Mouse (Mus musculus): Measurements from ENCODE around the gene Prr3.
"Not testable (repeated sequence)": the region's sequence is repeated elsewhere in the genome, so short reads cannot be mapped to it uniquely, and the experiment has no call there.

- TF ChIP-seq CTCF (IDR thresholded peaks at IDR 0.05; ENCODE audit: extremely low read depth, insufficient read length, insufficient replicate concordance, low read depth, low read length); POLR2A (IDR thresholded peaks at IDR 0.05; ENCODE audit: low read depth, low read length): not testable (repeated sequence)
Measured at GRCm38 (mm10) chr17:35950946-35951345, 29.1 kb downstream of the Prr3 start.
